Mouse (Mus musculus) liver, postnatal 0 days (tissue): Measurements from ENCODE around the gene Vim.

ENCODE experiments used
- CTCF ChIP-seq: sonication (generic); IDR thresholded peaks from 2 replicates; pipeline ENCODE4 v1.5.1; 2016; ENCODE audit warnings: antibody characterized with exemption, low read depth
- EP300 ChIP-seq: IDR thresholded peaks from 2 replicates; pipeline ENCODE4 v1.6.1; 2016; ENCODE audit warnings: antibody characterized with exemption, low read depth, mild to moderate bottlenecking

DNA sequence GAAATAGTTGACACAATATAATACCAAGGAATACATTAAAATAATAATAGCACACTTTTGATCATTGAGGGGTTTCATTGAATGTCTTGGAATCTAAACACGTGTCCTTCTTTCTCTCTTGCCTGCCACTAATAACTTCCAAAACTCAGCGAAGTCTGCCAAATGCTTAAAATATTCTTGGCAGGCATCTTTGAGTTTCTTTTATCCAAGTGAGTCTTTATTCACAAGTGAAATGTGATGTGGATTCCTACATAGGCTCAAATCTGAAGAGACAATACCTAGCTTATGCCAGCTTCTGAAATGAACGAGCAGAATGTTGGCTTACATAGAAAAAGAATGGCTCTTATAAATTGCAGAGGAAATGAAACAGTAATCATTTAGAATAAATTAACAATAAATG is 25.0 kb upstream of the Vim start:
- TF ChIP-seq CTCF (no peak), EP300 (no peak)
